Mouse (Mus musculus) forelimb bud, embryonic 11.5 days (tissue): ENCODE data around the gene Cxcr3.
A peak's percentile ranks its signal among the peaks of the same experiment; 100 is the strongest.

Source experiments
- DNase-seq: peaks from one replicate; pipeline ENCODE4 v3.0.0-alpha.2; 2012; ENCODE audit warnings: low read depth, low spot score

The Cxcr3 gene

DNA sequence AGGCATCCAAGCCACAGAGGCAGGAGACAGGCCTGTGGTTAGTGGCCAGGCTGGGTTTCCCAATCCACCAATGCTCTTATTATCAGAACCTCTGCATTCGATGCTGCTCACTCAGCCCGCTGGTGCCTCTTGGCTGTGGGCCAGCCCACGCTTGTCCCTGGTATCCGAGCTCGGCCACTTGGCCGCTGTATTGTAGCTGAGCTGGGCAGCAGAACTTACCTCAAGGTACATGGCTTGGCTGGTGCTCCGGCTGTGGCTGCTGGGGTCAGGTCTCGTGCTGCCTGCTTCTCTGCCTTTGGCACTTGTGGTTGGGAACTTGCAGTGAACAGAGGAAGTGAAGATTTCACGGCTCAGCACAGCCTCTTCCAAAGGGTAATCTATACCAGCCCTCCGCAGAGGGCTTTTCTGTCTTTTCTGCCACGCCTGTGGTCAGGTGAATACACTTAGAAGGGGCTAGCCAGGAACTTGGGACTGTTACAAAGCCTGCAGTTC is at the start of gene Cxcr3:
TSS of gene Cxcr3 (minus strand) at position 442 of the 492 bp plus-strand sequence.
- no peak for DNase-seq

DNA sequence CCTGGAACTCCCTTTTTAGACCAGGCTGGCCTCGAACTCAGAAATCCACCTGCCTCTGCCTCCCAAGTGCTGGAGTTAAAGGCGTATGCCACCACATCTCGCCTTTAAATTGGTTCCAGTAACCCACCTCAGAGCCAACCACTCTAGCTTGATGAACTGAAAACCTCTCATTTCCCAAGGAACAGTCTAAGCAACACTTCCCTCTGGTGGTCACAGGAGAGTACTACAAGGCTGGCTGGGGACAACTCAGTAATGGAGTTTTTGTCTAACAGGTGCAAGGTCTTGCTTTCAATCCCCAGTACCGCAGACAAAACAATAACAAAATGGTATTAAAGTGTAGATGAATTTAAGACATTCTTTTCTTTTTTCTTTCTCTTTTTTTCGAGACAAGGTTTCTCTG is 38.0 kb upstream of the Cxcr3 start:
- DNase-seq, result peak; percentile 48

DNA sequence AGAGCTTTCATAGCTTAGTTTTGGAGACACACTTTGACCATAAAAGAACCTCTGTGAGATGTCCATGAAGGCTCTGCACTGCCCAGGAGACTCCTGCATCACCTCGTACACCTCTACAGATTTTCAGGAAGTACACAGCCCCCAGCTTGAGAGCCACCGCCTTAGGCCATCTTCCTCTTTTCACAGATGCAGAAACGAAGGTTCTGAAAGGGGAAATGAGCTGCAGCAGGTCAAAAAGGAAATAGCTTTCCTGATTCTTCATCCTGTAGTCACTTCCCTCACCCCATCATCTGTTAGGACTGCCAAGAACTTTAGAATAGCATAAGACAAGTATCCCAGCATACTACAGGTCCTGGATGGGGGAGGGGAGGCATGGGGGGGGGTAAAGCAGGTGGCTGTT is 36.2 kb upstream of the Cxcr3 start:
- no peak for DNase-seq

DNA sequence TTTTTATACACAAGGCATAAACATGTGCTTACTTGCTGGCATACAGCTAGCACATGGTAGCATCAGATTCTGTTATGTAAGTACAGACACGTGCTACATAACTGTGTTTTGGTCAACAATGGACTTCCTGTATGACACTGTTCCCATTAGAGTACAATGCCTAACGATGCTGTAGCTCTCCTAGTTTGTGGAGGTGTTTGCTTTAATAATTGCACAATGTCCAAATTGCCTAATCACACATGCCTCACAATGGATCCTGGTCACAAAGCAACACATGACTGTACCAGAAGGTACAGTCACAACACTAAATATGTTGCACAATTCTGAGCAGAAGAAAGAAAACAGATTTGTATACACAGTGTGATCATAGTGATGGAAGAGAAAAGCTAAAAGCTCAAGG is 35.4 kb upstream of the Cxcr3 start:
- DNase-seq, result no peak

DNA sequence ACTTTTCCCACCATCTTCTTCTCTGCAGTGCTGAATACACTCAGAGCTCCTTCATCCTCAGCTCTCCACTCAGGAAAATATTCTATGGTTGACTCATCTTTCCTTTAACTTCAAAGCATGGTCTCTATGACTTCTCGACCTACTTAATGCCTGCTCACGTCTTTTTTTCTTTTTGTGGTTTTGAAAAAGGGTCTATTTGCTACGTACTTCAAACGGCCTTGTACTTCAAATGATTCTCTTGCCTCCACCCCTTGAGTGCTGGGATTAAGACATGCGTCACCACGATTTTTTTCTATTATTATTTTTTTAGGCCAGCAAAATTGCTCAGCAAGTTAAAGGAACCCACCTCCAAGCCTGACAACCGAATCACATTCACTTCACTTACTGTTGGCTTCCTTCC is 33.2 kb upstream of the Cxcr3 start:
- no peak for DNase-seq

DNA sequence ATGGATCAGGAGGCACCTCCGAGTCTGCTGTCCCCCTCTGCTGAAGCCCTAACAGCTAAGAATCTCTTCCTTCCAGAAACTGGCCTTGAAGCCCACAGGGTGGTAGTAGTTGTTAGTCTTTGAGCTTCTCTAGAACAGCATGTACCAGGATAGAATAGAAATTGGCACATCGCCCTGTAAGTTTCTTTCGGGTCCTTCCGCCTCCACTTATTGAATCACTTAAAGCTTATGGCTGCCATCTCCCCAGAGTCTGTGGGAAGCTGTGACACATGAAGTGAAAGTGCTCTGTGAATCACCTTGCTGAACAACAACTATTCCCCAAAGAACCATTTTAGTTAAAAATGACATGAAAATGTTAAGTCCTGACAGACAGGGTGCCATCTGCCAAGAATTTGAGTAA is 31.0 kb upstream of the Cxcr3 start:
- no peak for DNase-seq

DNA sequence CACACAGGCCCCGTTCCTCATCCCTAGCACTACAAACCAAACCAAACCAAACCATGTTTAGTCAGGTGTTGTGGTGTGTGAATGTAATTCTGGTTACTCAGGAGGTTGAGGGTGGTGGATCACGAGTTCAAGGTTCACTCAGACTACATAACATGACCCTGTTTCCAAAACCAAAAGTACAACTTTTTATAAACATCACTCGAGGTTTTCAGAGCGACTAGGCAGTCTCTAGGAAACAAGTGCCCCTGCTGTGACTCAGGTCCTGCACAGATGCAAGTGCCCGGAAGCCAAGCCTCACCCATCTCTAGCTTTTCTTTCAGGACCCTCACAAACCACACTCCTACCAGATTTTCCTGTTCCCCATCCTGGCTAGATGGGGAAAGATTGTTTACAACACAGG is 30.6 kb upstream of the Cxcr3 start:
- no peak for DNase-seq

DNA sequence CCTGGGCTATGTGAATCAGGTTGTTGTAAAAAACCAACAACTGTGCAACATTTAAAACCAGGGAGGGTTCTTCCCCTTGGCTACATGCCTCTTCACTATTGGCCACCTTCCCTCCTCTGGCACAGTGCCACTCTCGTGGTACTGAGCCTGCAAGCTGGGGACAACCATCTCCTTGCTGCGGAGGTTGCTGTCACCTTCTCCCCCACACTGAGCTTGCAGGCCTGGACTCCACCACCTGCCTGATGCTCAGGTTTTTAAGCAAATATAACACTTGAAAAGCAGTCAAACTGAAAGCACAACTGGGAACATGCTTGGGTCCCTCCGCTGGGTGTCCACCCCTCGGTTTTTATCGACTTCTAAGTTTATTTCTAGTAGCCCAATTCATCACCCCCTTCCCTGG is 20.4 kb upstream of the Cxcr3 start:
- DNase-seq, result no peak

DNA sequence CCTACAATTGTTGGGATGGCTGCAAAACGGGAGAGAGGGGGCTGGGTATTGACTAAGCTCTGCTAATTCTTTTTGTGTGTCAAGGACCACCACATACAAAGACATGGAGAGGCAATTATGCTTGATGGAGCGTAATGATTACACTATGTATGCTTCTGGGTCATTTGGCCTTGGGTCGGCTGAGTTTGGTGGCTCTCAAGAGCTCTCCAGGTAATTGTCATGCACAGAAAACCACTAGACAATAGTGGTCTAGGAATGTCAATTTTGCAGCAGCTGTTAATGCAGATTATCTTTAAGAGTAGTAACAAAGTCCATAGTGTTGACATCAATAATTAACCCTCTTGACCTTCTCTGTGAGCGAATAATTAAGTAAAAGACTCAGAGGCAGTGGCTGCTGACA is 16.1 kb upstream of the Cxcr3 start:
- DNase-seq, result no peak

DNA sequence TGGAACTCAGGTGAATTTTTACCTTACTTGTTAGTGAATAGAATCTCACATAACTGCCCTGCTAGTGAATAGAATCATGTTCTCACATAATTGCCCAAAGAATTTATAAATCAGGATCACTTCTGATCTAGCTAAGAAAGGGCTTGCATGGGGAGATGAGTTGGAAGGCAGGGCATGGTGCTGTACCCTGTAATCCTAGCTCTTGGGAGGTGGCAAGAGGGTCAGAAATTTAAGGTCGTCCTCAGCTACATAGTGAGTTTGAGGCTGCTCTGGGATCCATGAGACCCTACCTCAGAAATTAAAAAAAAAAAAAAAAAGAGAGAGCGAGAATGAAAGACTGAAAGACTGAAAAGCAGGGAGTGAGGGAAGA is 7.0 kb upstream of the Cxcr3 start:
- no peak for DNase-seq

DNA sequence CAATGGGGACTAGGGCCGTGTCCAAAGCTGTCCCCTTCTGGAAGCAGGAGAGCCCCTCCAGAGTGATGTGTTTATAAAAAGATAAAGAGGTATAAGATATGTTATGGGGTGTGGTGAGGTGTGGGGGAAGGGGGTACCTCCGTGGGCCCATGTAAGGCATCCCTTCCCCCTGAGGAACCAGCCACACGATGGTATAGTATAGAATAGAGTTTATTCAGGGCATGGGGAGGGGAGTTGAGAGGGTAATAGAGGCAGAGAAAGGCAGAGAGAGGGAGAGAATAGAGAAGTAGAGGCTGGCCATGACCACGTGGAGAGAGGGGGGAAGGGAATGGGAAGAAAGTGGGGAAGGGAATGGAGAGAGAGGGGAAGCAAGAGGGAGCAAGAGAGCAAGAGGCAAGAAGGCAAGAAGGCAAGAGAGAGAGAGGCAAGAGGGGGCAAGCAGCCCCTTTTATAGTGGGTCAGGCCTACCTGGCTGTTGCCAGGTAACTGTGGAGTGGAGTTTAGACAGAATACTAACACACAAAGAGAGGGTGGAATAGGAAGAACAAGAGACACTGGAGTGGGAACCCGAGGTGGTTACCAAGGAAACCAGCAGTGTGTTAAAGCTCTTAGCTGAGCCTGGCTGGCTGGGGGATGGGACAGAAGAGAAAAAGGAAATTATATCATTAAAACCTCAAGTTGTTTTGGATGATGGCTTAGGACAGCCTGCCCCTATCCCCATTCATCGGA is 6.4 kb upstream of the Cxcr3 start:
- no peak for DNase-seq

DNA sequence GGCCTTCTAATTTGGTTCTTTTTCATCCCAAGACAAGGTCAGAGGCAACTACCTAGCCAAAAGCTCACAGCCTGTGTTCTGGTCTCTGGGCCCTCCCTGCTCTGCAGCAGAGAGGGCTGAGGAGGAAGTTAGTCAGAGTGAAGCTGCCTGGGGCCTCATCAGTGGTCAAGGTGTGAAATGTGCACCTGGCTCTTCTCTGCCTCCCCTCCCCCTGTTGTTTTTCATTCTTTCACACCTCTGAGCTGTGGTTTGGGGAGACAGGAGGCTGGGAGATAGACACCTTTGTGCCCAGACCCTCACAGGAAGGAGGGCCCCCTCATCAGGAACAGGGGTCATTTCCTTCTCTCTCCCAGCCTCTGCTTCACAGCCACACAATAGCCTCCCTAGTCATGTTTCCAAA is 3.1 kb upstream of the Cxcr3 start:
- no peak for DNase-seq

DNA sequence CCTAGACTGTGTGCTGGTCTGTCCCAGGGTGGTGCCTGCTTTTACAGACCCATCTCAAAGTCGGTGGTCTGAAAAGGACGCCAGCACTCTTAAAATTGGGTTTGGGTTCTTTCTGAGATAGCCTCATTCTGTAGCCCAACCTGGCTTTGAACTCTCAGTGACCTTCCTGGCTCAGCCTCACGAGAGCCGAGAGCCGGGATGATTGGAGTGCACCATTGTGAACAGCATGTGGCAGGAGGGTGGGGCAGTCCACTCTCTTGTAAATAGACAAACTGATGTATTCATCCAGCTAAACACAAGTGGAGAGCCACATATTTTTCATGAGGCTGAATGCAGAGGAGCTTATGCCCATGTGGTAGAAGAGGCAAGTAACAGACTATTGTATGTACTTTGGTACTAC is 912 bp upstream of the Cxcr3 start:
- DNase-seq, result no peak

DNA sequence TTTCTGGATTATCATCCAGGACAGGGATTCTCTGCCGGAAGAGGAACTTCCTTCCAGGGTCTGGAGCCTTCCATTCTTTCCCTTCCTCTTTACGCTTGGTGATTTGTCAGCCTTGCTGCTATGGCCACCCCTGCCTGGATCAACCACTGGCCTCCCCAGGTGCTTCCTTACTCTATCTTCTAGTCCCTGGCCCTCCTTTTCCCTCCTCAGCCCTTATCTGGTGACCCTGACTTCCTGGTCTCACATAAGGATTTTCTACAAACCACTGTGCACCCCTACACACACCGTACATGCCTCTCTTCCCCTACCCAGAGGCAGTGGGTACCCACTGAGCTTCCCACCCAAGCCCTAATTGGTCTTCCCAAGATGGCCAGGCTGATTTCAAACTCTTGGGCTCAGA is 781 bp downstream of the Cxcr3 start:
- no peak for DNase-seq

DNA sequence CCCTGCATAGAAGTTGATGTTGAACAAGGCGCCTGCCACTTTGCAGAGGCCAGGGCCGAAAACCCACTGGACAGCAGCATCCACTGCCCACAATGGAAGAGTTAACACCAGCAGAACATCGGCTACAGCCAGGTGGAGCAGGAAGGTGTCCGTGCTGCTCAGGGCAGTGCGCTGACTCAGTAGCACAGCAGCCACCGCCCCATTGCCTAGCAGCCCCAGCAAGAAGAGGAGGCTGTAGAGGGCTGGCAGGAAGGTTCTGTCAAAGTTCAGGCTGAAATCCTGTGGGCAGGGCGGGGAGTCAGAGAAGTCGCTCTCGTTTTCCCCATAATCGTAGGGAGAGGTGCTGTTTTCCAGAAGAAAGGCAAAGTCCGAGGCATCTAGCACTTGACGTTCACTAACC is 1.4 kb downstream of the Cxcr3 start:
- no peak for DNase-seq

DNA sequence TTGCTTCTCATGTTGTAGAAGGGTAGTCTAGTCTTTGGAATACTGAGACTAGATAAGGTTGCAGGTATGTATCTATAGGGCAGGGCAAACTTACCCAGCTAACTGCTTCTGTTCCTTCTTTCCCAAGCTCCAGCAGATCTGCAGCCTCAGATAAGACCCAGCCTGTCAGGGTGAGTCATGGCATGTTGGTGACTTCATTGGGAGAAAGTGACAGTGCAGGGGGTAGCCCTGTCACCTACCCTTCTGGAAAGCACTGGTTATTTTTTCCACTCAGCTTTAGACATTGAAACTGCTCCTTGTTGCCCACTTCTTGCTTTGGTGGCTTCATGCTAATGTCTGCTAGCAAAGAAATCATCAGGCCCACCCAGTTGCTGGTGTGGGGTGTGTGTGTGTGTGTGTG is 4.1 kb downstream of the Cxcr3 start:
- DNase-seq, result no peak

DNA sequence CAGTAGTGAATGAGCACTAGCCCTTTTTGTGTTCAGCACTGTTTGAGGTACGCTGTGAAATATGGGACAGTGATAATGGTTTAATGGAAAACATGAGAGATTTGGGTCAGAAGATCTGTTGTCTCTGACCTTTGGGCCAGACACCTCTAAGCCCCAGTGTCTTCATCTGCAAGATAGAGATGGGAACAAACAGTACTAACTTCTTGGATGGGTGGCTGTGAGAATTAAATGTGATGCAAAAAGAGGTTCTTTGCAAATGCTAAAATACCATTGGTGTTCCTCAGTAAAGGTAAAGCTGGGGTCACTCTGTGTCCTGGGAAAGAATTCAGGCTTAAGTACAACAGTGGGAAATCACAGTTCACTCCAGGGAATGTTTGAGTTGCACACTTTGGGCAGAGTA is 13.7 kb downstream of the Cxcr3 start:
- DNase-seq, result no peak

DNA sequence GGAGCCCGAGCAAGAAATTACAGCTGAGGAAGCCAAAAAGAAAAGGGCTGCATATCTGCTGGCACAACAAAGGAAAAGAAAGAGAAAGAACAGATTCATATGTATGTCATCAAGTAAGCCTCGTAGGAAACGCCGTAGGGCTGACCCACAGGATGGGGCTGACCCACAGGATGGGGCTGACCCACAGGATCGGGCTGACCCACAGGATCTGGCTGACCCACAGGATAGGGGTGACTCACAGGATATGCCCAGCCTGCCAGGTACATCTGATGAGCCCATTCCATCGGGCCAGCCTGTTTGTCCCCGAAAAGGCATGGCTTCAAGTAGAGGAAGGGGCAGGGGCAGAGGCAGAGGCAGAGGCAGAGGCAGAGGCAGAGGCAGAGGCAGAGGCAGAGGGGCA is 29.0 kb downstream of the Cxcr3 start:
- no peak for DNase-seq

DNA sequence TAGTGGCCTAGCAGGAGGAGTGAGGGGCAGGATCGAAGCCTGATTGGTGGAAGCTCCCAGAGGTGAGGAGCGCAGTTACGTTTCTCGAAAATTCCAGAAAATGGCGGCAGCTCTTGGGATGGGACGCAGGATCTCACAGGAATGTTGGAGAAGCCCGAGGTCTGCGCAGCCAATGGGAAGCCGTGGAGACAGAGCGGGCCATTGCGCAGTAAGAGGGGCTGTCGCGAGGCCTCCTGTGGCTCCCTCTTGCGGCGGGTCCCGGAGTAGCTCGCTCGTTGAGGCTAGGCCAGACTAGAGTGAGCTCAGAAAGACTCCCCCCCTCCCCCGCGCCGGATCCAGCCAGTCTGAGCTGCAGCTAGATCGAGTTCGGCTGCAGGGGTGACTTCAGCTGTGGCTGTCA is 35.8 kb downstream of the Cxcr3 start:
- DNase-seq, result no peak

DNA sequence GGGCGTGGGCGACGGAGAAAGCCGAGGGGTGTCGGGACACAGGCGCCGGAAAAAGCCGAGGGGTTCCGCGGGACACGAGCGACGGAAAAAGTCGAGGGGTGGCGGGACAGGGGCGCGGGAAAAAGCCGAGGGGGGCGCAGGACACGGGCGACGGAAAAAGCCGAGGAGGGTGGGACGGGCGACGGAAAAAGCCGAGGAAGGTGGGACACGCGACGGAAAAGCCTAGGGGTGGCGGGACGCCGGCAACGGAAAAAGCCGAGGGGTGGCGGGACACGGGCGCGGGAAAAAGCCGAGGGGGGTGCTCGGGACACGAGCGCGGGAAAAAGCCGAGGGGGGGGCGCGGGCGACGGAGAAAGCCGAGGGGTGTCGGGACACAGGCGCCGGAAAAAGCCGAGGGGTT is 36.5 kb downstream of the Cxcr3 start:
- DNase-seq, result no peak

DNA sequence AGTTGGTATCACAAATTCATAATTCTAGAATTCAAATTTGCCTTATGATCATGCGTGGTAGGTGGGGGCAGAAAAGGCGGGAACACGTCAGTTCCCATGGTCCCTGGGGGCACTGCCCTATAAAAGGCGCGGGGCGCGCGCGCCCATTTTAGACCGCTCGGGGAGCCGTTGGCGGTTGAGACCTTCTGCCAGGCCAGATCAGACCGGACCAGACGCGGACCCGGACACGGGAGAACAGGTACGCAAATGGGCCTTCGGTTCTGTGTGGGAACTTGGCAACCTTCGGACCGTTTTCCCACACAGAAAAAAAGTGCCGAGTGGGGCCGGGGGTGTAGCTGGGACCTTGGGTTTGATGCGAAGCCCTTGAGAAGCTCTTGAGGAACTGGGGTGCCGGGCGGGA is 38.4 kb downstream of the Cxcr3 start:
- no peak for DNase-seq
